Mouse (Mus musculus) lung, postnatal 36 days (tissue): ENCODE measurements around the gene Scn5a.
A peak's percentile ranks its signal among the peaks of the same experiment; 100 is the strongest.

Experiments used
- DNase-seq: peaks from one replicate; pipeline ENCODE4 v3.0.0; 2022; ENCODE audit warnings: mixed read lengths

Scn5a gene

GRCm38 (mm10) chr9:119503613-119504012, 75.2 kb downstream of the Scn5a start:
- no peak for DNase-seq

GRCm38 (mm10) chr9:119498885-119499284, 79.9 kb downstream of the Scn5a start:
- no peak for DNase-seq

DNA sequence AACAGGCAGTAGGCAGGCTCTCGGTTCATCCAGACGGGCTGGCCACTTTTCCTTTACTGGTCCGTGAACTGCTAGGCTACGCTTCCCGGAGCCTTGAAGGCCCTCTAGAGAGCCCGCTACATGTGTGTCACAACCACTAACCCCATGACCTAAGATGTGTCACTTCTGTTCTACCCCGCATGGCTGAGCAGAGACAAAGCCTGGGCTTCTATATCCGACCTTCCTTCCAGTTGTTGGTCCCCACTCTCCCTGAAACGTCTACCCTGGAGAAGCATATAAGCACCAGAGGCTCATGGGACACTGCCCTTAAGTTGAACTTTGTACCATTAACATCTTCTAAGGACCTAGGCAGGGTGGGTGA, 80.6 kb downstream of the Scn5a start:
- no peak for DNase-seq

- DNase-seq: no peak
Measured at GRCm38 (mm10) chr9:119497546-119498246, 81.1 kb downstream of the Scn5a start.

DNA sequence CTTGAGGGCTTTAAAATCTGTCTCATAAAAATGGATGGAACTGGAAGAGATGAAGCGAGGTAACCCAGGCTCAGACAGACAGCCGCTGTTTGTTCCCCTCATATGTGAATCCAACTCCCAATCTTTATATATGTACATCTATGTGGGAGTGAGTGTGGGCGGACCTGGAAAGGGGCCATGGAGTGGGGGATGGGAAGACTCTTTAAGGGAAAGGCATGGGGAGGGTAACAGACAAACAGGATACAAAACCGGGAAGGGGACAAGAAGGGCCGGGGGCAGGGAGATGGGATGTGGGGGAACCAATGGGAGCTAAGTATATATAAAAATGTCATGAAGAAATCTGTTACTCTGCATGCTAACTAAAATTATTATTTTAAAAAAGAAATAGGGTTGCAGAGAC, 81.9 kb downstream of the Scn5a start:
- DNase-seq: no peak

DNA sequence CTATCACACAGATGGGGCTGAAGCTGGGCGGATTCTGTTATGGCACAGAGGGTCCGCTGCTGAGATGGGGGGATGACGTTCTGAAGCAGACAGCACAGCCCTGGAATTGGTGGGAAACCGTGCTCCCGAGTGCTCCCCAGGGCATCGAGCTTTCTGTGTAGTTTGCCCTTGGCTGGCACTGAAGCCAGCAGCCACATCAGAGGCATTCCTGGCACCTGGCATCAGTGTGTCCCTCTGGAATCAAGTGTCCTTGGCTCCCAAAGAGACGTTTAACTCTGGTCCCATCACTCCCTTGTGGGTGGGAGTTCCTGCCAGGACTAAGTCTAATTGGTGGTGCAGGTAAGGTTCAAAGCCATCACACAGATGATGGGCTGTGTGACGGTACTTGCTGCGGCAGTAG, 82.5 kb downstream of the Scn5a start:
- no peak for DNase-seq

- DNase-seq: no peak
Measured at GRCm38 (mm10) chr9:119484868-119485267, 93.9 kb downstream of the Scn5a start.

DNA sequence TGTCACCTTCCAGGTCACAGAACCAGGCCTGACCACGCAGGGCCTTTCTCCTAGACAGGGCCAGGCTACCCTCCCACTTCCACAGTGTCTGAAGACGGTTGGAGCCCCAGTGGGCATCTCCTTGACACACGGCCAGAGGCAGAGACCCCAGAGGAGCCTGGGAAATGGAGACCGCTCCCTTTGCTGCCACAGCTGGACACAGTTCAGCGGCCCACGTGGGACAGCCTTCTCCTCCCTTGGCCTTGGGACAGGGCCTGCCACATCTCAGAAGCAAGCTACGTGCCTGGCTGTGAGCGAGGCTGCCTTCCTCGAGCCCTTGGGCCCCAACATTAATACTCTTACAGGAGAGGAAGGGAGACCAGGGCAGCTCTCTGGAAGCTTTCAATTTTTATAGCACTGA, 94.4 kb downstream of the Scn5a start:
- DNase-seq: no peak

DNA sequence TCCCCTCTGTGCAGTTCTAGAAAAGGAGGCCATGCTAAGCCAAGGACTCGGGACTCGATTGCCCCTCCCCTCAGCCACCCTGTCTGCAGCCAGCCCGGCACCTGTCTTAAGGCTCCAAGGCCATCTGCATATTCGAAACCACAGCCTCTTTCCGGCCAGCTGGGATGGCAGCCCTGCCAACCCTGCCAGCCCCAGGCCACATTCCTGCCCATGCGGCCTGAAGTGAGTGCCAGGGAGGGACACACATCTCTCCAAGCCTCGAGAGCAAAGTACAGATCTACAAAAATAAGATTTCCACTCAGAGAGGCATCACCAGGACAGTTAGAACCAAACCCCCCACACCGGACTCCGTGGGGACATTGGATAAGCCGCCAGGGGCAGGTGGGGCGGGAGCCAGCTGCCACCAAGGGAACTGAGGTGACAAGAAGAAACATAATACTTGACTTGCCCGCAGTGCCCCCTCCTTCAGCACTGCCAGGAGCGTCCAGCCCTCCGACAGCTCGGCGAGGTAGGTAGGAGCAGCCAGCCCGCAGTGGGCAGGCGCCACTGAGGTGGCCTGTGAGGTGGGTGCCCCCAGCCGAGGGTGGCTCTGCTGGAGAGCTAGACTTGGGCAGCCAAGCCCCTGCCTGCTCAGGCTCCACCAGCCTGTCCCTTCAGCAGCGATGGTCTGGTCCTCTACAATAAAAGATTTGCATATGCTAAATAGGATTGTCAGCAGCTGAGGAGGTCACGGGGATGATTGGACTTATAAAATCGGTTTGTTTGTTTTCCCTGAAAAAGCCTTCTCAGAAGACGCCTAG, 95.1 kb downstream of the Scn5a start:
- no peak for DNase-seq

DNA sequence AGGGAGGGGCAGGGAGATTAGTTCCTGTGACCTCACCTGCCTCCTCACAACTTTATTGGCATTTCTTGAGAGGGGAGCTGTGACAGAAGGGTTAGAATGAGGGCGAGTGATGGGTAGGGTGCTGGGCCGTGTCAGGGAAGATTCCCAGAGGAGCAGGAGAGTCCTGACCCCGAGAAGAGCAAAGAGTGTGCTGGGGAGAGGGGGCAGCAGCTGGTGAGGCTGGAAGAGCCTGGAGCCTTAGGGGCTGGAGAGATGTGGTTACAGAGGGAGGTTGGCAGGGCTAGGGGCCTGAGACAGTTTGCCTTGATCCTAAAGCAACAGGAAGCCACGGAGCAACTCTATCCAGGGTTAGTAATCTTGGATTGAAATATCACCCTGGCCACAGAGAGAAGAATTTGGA, 97.2 kb downstream of the Scn5a start:
- DNase-seq: no peak

DNA sequence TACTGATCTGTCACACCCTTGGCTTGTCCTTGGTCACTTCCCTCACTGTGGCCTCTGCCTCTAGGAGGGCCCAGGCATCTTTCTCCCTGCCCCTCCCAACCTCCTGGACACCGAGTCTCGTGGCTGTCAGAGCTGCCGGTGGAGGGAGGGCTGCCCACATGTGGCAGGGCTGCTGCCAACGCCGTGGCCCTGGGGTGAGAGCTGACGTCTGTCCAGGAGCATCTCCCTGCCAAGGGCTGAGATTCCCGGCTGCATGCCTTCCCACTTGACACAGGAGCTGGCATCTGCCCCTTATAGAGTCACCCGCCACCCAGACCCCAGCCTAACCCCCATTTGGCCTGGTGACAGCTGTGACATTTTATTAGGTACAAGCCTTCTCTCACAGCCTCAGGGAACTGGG, 99.5 kb downstream of the Scn5a start:
- no peak for DNase-seq

DNA sequence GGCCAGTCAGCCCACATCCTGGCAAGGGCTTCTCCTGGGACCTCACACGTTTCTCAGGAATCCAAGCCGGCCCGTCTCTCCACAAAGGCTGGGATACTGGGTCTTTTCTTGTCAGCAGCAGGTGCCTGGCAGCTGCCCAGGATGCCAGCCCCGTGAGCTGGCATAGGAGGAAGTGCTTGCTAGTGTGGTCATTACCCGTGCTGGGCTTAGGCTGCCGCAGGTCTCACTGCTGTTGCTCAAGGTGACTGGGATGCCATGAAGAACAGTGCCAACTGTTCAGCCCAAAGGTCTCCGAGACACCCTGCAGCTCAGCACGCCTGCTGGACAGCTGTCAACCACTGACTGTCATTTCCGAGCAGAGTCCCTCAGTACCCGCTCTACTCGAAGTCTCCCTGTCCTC, 100.5 kb downstream of the Scn5a start:
- no peak for DNase-seq

GRCm38 (mm10) chr9:119477754-119478153, 101.1 kb downstream of the Scn5a start:
- DNase-seq: no peak

DNA sequence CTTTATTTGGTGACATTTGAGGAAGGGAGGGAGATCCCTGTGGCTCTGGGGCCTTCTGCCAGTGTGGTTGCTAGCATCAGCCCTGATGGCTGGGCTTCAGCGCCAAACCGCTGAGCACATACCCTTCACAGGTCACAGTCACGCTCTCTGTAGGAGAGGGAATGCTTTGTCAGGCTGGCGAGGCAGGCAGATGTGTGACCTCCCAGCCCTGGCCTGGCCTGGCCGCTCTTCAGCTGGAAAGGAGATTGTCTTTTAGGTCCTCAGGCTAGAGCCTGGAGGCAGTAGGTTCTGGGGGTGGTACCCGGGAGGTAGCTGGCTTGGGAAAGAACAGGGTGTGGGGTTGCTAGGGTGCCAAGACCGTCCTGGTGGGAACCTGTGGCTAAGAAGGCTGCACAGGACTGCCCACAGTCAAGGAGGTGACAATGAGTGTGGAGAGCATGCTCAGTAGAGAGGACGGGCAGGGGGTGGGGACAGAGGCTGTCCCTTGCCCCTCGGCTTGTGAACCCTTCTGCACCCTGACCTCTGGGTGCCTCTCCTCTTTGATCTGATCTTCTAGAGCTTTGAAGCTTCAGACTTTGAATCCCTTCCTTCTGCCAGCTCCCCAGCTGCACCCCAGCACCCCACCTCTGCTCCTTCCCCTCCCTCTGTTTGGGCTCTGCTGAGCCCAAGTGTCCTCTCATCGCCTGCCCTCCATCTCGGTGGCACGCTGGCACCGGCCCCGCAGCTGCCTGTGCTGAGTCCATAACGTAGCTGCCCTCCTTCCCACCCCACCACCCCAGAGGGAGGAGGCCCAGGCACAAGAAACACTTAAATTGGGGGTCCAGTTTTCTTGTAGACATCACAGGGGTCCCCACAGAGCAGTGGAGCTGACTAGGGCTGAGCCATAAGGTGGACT, 103.9 kb downstream of the Scn5a start:
- DNase-seq: peak; percentile 50

DNA sequence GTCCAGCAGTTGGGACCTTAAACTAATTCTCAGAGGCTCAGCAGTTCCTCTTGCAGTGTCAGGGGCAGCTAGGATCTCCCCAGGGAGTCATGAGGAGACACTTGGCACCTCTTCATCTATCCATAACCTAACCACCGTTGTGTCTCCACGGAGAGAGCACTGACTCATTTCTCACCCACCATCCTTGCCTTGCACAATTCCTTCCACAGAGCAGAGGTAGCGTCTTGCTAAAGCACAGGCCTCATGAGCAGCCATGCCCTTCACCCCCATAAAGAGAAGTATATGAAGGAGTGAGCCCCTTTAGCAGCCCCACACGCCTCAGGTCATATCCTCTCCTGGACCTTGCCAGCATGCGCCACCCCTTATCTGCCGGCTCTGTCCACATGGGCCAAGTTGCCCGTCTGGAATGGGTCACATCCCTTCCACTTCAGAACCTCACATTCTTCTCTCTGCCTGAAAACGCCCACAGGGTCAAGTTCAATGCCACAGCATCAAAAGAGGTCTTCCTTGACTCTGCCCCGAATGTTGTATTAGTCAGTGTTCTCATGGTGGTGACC, 105.1 kb downstream of the Scn5a start:
- DNase-seq: no peak

DNA sequence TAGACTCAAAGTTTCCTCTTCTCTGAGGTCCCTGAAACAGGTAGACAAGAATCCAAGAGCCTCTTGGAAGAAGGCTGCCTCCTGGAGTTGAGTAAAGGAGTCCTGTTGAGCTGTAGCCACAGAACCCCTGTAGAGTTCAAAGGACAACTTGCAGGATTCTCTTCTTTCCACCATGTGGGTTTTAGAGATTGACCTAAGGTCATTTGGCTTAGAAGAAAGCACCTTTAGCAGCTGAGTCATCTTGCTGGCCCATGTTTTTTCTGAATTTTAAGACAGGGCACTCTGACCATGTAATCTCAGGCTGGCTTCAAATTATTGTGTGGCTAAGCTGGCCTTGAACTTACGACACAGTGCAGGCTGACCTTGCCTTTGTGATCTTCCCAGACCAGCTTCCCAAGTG, 105.8 kb downstream of the Scn5a start:
- no peak for DNase-seq

DNA sequence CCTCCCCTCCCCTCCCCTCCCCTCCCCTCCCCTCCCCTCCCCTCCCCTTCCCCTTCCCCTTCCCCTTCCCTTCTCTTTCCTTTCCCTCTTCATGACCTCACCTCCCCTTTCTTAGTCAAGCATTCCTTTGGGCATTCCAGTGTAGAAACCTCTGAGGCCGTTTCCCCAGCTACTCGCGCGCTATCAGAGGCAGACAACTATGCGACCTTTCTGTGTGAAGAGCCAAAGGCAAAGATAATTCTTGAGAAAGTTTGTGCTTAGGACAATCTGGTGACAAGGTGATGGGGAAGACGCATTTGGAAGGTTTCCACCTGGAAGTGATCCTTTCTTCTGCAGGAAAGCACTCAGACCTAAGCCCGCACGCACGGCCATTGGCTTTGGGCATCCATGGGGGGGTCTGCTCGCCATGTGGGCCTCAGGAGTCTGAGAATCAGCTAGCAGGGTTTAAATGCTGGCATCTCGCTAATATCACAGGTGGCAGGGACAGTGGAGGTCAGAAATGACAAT, 106.4 kb downstream of the Scn5a start:
- no peak for DNase-seq

- no peak for DNase-seq
Measured at GRCm38 (mm10) chr9:119469691-119470353, 109.0 kb downstream of the Scn5a start.

- DNase-seq: peak; percentile 19
Measured at GRCm38 (mm10) chr9:119465595-119465994, 113.2 kb downstream of the Scn5a start.

DNA sequence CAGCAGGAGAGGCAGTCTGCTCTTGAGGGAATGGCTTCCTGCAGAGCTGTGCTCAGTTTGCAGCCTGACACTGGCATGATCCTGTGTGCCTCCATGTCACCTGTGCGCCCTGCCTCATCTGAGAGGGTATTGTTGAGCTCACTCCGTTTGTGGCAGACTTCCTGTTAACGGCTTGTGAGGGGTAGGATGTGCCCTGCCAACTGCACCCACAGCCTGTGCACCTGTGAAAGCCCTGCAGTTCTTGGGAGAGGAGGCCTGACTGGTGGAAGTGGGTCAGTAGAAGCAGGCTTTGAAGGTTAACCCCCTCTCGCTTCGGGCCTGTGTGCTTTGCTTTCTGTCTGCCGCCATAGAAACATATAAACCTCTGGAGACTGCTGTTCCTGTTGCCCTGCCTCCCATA, 113.8 kb downstream of the Scn5a start:
- DNase-seq: no peak

GRCm38 (mm10) chr9:119460410-119460809, 118.4 kb downstream of the Scn5a start:
- DNase-seq: peak; percentile 69

GRCm38 (mm10) chr9:119457122-119457521, 121.7 kb downstream of the Scn5a start:
- DNase-seq: no peak
